Mouse (Mus musculus) layer of hippocampus, adult 18-20 months (tissue): ENCODE measurements at regions not wholly inside any gene's neighbourhood (a gene's known extent, or its start where the extent isn't known, plus 50 kb on each side); places are given as distances from the start of the nearest gene placed in this dataset.
"Not testable (repeated sequence)": the region's sequence is repeated elsewhere in the genome, so short reads cannot be mapped to it uniquely, and the experiment has no call there.

Source experiments
- DNase-seq, 2 experiments: peaks; one replicate each; pipeline ENCODE4 v3.0.0; 2022; ENCODE audit warnings: low spot score in 2 of 2

DNA sequence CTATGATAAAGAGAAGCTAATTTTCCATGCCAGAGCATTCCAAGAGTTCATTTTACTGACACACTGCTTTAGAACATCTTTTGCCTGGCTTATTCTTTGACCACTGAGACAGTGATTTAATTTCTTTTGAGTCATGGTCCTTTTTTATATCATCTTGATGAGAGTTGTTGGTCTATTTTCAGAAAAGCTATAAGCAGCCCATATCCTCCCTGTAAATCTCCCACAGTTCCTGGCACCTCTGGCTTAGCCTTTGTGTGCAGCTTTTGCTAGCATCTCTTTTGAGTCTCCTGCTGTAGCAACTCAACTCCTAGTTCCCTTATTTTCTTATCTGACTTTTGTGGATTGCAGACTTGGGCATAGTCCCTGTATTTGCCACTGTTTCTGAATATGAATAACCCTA, 207.5 kb upstream of the 4931417E11Rik start:
- DNase-seq, result no peak

GRCm38 (mm10) chr6:73669401-73669800, 199.9 kb upstream of the 4931417E11Rik start:
- DNase-seq, result no peak

- DNase-seq, result peak in 1 of 2 experiments; percentile 22
Measured at GRCm38 (mm10) chr6:73658988-73659387, 189.5 kb upstream of the 4931417E11Rik start.

DNA sequence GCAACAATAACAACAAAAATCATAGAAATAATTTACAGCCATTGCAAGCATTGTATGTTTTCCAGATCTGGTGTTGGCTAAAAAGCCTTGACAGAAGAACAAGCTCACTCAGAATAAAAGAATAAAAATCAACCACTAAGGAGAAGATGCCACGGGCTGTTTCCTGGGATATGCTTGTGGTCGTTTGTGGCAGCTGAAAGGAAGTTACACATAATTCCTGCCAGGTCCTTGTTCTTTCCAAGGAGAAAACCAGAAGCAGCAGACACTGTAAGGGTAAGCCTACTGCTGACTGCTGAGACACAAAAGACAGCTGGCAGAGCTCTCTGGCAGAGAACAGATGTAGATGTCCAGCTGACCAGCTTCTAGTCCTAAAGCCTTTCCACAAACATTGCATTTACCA, 175.9 kb upstream of the 4931417E11Rik start:
- DNase-seq, result no peak

GRCm38 (mm10) chr6:73644778-73645267, 175.4 kb upstream of the 4931417E11Rik start:
- peak; percentile 54 to 80 for DNase-seq

DNA sequence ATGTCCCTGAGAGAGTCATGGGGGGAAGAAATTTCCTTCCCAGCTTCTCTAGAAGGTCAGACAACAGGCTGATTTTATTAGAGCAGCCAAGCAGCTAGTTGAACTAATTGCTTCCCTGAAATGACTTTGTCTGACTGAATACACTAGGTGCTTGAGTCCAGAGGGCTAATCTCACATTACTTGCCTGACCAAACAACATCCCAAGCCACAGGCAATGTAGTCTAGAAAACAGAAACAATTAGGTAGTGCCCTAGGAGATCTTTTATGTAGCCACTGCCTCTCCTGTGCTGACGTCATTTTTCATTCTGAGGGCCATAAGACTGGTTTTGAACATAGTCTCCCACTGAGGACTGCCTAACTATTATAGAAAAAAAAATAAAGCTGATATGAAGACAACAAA, 159.1 kb upstream of the 4931417E11Rik start:
- DNase-seq, result no peak

GRCm38 (mm10) chr6:73626451-73626850, 157.0 kb upstream of the 4931417E11Rik start:
- DNase-seq, result no peak

- no peak for DNase-seq
Measured at GRCm38 (mm10) chr6:73624211-73624610, 154.7 kb upstream of the 4931417E11Rik start.

DNA sequence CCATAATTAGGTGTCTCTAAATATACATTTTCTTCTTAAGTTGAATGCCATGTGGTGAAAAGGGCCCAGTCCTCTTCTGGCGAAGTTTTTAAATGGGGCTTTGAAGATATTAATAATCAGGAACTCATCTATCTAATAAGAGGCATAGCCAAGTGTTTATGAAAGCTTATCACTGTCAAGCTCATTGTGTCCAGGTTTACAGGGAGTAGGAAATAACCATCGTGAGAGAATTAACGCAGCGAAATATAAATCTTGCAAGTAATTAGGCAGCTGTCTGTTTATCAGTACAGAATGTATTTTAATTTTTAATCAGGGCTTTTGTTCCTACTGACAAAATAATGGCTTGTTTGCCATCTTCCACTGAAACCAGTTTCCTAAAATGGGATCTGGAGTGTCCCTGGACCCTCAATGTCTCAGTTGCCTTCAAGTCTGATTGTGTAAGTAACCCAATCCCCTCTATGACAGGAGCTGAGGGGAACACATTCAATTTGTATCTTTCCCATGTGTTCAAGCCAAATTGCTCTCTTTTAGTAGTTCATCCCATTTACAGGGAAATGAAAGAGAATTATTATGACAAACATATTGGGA, 152.5 kb upstream of the 4931417E11Rik start:
- DNase-seq, result no peak

DNA sequence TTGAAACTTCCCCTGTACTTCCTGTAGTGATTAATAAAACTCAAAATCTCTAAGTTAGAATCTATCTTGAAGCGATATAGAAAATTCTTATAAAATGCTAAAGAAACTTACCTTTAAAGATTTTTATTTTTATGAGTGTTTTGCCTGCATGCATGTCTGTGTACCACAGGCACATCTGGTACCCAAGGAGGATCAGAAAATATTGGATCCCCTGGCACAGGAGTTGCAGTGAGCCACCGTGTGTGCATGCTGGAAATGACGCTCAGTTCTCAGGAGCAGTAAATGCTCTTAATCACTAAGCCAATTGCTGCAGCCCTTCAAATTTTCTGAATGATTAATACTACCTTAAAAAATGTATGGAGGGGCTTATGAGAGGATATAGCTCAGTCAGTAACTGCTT, 142.8 kb upstream of the 4931417E11Rik start:
- DNase-seq, result no peak

DNA sequence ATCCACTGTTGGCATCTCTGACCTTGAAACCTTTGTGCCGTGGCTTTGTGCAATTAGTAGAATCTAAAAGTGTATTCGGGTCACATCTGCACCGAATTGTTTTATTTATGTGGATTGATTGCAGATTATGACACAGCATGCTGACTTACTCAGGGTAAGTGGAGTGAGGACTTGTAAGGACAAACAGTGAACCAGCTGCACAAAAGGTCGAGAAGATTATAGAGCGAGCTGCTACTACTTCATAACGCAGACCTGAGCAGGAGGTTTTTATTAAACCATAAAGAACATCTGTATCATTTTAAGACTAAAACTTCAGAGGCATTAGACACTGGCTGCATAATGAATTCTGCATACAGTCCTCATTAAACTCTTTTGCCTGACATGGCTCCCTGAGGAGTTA, 142.4 kb upstream of the 4931417E11Rik start:
- no peak for DNase-seq

DNA sequence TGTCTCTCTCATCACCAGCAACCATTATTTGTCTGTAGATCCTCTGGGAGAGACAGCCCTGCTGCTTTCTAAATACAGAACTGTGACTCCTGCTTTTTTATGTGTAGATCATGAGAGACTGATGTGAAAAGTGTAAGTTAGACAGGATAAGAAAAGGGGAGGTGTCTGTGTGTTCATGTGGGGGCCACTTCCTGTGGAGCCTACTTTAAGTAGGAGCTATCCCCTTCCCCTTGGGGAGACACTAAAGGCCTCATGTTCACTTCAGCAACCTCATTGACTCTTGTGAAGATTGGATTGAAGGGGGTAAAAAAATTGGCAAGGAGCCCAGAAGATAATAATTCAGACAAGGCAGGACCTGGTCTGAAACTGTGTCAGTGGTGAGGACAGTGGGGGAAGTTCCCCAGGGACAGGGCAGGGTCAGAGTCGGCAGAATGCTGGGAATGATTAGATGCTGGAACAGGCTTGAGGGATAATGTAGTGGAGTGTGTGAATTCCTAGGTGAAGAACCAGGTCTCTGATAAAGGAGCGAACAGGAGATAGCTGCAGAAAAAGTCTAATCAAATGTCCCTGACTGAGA, 140.7 kb upstream of the 4931417E11Rik start:
- no peak for DNase-seq

- DNase-seq, result peak; percentile 5
Measured at GRCm38 (mm10) chr6:73587686-73588085, 118.2 kb upstream of the 4931417E11Rik start.

- peak; percentile 15 to 53 for DNase-seq
Measured at GRCm38 (mm10) chr6:73576708-73577107, 107.2 kb upstream of the 4931417E11Rik start.

DNA sequence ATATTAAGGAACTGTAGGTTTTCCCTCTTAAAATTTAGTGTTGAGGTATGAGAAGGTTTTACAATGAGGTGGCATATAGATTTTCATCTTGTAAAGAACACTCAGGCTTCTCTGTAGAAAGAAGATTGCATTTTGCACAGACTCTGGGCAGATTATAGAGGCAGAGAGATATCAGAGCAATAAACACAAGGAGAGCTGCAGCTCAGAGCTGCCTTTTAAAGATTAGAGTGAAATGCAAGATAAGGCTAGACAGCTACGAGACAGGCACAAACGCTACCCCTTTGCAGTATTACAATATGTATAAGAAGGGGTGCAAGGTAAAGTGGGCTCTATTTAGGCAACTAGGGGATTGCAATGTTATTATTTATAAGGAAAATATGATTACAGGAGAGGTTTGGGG, 90.5 kb upstream of the 4931417E11Rik start:
- DNase-seq, result no peak

GRCm38 (mm10) chr6:73530559-73530958, 61.1 kb upstream of the 4931417E11Rik start:
- no peak for DNase-seq

DNA sequence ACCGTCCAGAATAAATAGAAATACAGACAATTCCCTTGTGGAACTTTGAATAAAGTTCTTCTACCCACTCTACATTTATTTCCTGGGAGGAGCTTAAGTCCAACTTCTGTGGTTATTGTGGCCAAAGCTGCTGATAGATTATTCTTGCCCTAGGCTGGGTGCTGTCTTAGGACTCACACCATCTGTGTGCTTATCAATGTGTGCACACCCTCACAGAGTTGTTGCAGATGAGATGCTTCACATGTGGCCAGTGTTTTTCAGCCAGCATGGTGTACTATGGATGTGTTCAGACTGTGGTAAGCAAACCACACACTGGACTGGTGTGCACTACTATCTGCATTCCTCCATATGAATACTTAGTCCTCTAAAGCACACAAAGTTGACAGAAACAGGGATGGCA, 60.6 kb upstream of the 4931417E11Rik start:
- DNase-seq, result no peak

- no peak for DNase-seq
Measured at GRCm38 (mm10) chr6:73523658-73524057, 54.2 kb upstream of the 4931417E11Rik start.

DNA sequence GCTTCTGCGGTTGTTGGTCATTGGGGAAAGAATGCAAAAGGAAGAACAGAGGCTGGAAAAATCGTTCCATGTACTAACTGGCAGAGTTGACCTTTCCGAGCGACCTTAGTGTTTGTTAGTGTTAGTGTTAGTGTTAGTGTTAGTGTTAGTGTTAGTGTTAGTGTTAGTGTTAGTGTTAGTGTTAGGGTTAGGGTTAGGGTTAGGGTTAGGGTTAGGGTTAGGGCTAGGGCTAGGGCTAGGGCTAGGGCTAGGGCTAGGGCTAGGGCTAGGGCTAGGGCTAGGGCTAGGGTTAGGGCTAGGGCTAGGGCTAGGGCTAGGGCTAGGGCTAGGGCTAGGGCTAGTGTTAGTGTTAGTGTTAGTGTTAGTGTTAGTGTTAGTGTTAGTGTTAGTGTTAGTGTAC, 50.4 kb upstream of the 4931417E11Rik start:
- not testable (repeated sequence) for DNase-seq
